Mouse (Mus musculus): ENCODE data around the gene Slc2a4.
"Not testable (repeated sequence)": the region's sequence is repeated elsewhere in the genome, so short reads cannot be mapped to it uniquely, and the experiment has no call there.

Gene Slc2a4

GRCm38 (mm10) chr11:69918118-69918517 lies 29.9 kb downstream of the Slc2a4 start:
- DNase-seq: no peak

- DNase-seq: no peak
Measured at GRCm38 (mm10) chr11:69917379-69917948, 30.5 kb downstream of the Slc2a4 start.

GRCm38 (mm10) chr11:69916652-69917378 lies 31.2 kb downstream of the Slc2a4 start:
- not testable (repeated sequence) for DNase-seq

GRCm38 (mm10) chr11:69915667-69916627 lies 32.0 kb downstream of the Slc2a4 start:
- DNase-seq: no peak

- no peak for DNase-seq
Measured at GRCm38 (mm10) chr11:69914917-69915430, 33.0 kb downstream of the Slc2a4 start.

- DNase-seq: no peak
Measured at GRCm38 (mm10) chr11:69914372-69914764, 33.6 kb downstream of the Slc2a4 start.

- DNase-seq: peak; percentile 90
Measured at GRCm38 (mm10) chr11:69913554-69914371, 34.2 kb downstream of the Slc2a4 start, which contains the start of gene Gps2. Gene Gps2, plus strand, starts transcription at chr11:69913888.

- DNase-seq: no peak
Measured at GRCm38 (mm10) chr11:69912716-69913530, 35.1 kb downstream of the Slc2a4 start.

- no peak for DNase-seq
Measured at GRCm38 (mm10) chr11:69911701-69912100, 36.3 kb downstream of the Slc2a4 start.

- DNase-seq: no peak
Measured at GRCm38 (mm10) chr11:69910781-69911560, 37.0 kb downstream of the Slc2a4 start.

- no peak for DNase-seq
Measured at GRCm38 (mm10) chr11:69910177-69910576, 37.8 kb downstream of the Slc2a4 start.

- no peak for DNase-seq
Measured at GRCm38 (mm10) chr11:69909174-69909573, 38.8 kb downstream of the Slc2a4 start.

- no peak for DNase-seq
Measured at GRCm38 (mm10) chr11:69908645-69909044, 39.3 kb downstream of the Slc2a4 start.

GRCm38 (mm10) chr11:69904311-69904710 lies 43.7 kb downstream of the Slc2a4 start:
- no peak for DNase-seq

- DNase-seq: no peak
Measured at GRCm38 (mm10) chr11:69902972-69903371, 45.0 kb downstream of the Slc2a4 start.

- no peak for DNase-seq
Measured at GRCm38 (mm10) chr11:69901993-69902392, 46.0 kb downstream of the Slc2a4 start.

- DNase-seq: peak; percentile 93
Measured at GRCm38 (mm10) chr11:69901406-69901846, 46.6 kb downstream of the Slc2a4 start.

- peak; percentile 91 for DNase-seq
Measured at GRCm38 (mm10) chr11:69900471-69901405, 47.2 kb downstream of the Slc2a4 start, which contains the start of the genes 2810408A11Rik and Neurl4. Gene 2810408A11Rik, minus strand, starts transcription at chr11:69900987. Gene Neurl4, plus strand, starts transcription at chr11:69901072.

- DNase-seq: peak; percentile 33
Measured at GRCm38 (mm10) chr11:69899870-69900269, 48.1 kb downstream of the Slc2a4 start.

All from thymus, postnatal 25 days (tissue).